Mouse (Mus musculus) hindlimb bud, embryonic 11.5 days (tissue): ENCODE measurements around the gene Klhl36.
"Not testable (repeated sequence)": the region's sequence is repeated elsewhere in the genome, so short reads cannot be mapped to it uniquely, and the experiment has no call there.

ENCODE experiments used
- DNase-seq: peaks from one replicate; pipeline ENCODE4 v3.0.0-alpha.2; 2012; ENCODE audit warnings: low read depth, low spot score; ENCODE audit errors: extremely low spot score

Gene Klhl36

GRCm38 (mm10) chr8:119834676-119835075, 27.4 kb upstream of the Klhl36 start:
- DNase-seq: no peak

DNA sequence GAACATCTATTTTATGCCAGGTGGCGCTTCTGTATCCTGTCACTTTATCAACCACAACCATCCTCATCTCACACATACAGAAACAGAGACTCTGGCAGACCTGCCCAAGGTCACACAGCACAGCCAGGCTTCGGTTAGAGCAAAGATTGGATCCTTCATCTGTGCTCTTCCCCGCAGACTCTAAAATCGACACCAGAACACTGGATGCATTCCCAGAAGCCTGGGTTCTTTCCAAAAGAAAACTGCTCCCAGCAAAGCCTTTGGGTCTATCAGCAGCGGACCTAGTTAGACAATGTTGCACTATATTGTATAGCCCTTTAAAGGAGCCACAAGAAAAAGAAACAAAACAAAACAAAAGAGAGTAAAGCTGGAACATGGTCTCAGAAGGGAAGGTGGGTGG, 26.8 kb upstream of the Klhl36 start:
- DNase-seq: no peak

DNA sequence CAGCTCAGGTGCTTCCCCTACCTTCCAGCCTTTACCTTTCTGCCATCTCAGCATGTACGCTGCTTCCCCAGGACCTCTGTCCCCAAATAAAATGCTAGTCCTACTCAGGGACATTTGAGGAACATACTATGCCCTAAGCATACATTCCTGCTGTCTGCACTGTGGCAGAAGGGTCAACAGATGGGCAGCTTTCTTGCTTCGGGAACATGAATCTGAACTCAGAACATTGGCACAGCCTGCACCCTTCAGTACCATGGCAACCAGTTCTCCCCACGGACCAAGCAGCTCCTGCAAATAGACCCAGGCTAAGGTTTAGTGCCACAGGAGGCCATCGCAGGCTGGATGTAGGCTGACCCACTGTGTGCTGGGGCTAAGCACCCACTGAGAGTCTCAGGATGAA, 25.2 kb upstream of the Klhl36 start:
- DNase-seq: no peak

DNA sequence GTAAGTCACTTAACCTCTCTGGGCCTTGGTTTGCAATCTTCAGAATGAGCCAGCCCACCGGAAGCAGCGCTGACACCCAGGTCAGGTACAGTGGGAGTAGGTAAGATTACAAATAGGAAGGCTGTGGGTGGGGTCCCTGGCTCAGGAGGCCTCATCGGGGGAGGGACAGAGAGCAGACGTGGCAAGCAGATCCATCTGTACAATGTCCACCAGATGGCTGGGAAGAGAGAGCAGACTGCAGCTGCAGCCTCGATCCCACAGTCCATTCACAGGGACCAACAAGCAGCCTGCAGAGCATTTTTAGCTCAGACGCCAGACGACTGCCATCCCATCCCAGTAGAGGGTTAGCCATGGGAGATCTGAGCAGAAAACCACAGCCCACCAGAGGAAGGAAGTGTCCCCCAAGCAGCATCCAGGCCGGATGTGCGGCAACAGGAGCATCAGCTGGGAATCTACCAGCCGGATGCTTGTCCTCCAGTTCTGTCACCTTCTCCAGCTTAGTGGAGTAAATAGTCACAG, 24.5 kb upstream of the Klhl36 start:
- no peak for DNase-seq

- no peak for DNase-seq
These were observed 23.7 kb upstream of the Klhl36 start for GRCm38 (mm10) chr8:119838100-119838982.

- no peak for DNase-seq
These were observed 23.1 kb upstream of the Klhl36 start for GRCm38 (mm10) chr8:119838983-119839340.

DNA sequence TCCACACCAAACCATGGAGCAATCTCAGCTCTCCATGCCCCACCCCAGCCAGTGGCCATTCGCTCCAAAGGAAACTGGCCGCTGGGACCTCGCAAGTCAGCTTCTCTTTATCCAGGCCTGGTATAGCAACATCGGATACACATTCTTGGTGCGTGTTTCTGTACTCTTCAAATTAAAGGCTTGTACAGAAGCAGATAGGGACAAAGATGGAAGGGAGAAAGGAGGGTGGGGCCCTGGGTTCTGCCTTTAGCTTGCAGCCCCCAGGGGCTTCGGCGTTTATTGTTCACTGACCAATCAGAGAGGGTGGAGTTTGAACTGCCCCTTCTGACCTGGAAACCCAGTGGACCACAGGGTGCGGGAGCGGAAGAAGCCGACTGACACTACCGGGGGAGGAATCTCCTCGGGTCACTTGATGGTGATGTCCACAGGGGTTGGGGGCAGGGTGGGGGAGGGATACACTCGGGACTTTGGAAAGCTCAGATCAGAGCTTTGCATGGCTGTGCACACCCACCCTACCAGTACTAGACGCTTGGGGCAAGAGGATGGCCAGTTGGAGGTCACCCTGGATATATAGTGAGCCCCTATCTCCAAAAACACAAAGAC, 22.5 kb upstream of the Klhl36 start:
- DNase-seq: no peak

DNA sequence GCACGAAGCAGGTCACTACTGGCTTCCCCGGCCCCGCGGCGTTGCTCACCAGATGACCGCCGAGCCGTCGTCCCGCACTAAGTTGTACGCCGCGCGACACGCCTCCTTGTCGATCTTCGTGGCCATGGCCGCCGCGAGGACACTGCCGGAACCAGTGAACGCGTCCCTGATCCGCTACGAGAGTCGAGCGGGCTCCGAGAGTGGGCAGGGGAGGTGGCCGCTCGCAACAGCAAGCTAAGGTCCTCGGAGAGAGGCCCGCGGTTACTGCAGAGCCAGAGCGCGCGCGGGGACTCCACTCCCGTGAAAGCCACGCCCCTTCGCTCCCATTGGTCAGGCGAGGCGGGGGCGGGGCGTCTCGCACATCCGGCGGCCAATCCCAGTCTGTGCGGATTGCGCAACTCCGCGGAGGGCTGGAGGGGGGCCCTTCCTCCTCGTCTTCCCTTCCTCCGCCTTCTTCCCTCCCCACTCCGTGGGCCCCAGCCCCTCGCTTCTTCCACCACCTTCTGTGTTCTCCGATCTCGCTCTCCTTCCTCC, 21.7 kb upstream of the Klhl36 start, which contains the start of gene Cotl1:
Cotl1 (minus strand) TSS at position 270 of the 534 bp plus-strand sequence.
- peak; percentile 53 for DNase-seq

- no peak for DNase-seq
These were observed 21.1 kb upstream of the Klhl36 start for GRCm38 (mm10) chr8:119840905-119841411.

DNA sequence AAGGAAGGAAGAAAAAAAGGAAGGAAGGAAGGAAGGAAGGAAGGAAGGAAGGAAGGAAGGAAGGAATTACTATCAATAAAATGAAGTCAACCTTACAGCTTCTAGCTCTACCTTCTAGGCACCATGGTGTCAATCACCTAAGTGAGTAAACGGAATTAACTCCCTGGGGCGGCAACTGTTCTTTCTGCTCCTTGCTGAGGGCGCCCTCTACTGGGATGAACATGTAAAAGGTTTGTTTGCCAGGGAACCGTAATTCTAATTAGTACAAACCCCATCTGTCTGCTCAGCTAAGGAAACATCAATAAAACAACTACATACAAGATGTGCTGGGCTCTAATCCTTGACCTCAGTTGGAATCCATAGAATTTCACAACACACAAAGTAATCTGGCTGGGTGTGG, 18.6 kb upstream of the Klhl36 start:
- no peak for DNase-seq

DNA sequence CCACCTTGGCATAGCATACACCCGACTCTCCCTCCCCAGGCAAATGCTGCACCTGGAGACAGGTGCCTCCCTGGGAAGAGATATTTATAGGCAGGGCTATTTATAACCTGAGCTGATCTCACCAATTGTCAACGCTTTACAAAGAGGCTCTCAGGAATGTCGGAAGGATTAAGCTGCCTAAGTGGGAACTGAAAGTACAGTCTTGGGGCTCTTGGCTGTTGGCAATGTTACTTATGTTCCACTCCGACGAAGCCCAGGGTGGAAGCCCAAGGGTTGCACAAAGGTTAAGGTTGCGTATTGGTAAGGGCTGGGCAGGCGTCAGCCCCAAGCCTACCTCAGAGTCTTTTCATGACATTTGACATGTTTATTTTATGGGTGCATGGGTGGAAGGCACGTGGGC, 17.5 kb upstream of the Klhl36 start:
- DNase-seq: no peak

DNA sequence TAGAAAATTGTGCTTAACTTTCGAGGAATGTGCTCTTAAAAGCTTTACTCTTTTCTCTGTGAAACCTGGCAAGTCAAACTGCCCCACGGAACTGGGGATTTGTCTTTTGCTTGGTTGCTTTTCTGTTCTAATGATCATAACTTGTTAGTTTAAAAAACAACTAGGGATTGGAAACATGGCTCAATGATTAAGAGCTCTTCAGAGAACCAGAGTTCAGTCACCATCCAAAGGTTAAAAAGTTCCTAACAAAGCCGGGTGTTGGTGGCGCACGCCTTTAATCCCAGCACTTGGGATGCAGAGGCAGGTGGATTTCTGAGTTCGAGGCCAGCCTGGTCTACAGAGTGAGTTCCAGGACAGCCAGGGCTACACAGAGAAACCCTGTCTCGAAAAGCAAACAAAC, 16.3 kb upstream of the Klhl36 start:
- not testable (repeated sequence) for DNase-seq

- DNase-seq: no peak
These were observed 14.7 kb upstream of the Klhl36 start for GRCm38 (mm10) chr8:119847232-119847922.

GRCm38 (mm10) chr8:119853521-119853920, 8.5 kb upstream of the Klhl36 start:
- no peak for DNase-seq

DNA sequence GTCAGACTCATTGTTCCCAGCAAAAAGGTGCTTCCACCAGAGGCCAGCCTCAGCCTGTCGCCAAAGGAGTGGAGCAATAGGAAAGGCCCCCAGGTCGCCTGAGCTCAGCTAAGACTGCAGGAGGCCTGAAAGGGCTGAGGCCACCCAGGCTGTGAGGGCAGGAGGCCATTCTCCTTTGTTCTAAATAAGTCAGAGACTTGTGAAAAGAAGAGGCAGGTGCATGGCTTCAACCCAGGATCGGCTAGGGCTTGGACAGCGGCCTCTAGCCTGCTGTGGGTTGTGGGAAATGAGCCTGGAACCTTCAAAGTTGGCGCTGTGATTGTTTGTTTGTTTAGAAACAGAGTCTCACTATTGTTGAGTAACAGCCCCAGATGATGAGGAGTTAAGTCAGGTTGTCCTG, 8.0 kb upstream of the Klhl36 start:
- DNase-seq: no peak

- DNase-seq: no peak
These were observed 6.4 kb upstream of the Klhl36 start for GRCm38 (mm10) chr8:119855656-119856055.

- DNase-seq: no peak
These were observed 4.3 kb upstream of the Klhl36 start for GRCm38 (mm10) chr8:119857767-119858166.

DNA sequence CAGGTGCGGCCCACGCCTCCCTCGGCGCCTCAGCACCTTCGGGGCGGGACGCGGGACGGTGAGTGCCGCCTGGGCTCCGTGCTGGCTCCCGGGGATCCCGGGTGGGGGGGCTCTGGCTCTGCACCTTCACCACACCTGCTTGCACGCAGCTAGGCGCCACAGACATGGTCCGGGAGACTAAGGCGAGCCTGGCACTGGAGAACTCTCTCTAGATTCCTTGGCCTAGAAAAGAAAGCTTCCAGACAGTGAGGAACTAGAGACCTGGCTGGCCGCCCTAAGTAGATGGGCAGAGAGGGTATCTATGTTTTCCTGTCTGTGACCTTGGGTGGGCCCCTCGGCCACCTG, 296 bp downstream of the Klhl36 start:
- no peak for DNase-seq

DNA sequence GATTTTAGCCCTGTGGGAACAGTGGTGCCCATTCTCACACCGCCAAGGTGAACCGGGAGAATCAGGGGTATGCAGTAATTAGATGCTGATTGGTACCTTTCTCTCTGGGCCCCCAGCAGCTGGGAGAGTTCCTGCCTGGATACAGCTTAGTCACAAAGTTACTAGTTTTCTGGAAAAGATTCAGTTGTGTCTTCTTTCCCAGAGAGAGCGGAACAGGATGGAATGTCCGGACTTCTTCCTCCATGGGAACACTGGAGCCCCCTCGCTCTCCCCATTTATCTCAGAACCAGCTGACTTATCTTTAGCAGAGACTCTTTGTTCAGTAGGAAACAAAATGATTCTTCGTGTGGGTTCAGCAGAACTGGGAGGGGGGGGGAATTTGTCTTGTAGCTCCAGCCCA, 683 bp downstream of the Klhl36 start:
- DNase-seq: no peak

DNA sequence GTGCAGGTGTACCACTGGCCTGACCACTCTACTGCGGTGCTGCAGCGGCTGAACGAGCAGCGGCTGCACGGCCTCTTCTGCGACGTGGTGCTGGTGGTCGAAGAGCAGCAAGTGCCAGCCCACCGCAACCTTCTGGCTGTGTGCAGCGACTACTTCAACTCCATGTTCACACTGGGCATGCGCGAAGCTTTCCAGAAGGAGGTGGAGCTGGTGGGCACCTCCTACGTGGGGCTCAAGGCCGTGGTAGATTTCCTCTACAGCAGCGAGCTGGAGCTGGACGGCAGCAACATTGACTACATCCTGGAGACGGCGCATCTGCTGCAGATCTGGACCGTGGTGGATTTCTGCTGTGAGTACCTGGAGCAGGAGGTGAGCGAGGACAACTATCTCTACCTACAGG, 7.5 kb downstream of the Klhl36 start:
- no peak for DNase-seq

GRCm38 (mm10) chr8:119873181-119873580, 11.1 kb downstream of the Klhl36 start:
- no peak for DNase-seq
